Mouse (Mus musculus): ENCODE measurements around the gene Wfdc2.

Wfdc2 gene

DNA sequence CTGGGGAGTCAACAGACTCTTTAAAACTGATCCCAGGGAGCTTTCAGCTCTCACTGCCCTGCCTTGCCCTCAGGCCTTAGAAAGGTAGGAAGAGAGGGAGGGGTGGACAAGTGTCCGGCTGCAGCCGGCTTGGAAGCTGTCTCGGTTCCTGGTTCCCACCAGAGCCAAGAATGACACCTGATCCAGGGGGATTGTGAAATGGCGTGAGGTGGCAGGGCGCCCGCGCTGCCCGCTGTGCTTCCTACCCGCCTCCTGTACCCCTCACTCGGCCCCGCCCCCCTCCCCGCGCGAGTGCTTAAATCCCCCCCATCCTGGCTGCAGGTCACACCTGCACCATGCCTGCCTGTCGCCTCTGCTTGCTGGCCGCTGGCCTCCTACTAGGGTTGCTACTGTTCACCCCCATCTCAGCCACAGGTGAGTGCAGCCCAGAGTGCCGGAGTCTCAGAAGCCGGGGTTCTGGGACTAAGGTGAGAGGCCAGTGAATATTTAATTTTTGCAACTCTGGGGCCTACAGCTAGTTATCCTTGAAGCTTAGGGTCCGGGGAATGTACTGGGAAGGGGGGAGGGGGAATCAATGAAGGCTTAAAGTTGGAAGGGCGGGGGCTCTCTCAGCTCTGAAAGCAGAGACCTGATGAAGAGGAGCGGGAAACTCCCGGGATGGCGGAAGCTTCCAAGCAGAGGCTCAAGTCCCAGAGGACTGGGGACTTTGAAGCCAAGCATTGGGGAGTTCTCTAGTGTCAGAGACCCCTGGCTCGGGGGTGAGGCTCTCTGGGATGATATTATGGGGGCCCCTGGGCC lies at the start of gene Wfdc2:
Gene Wfdc2 (plus strand): TSS at position 23 of the 798 bp plus-strand sequence.
- in situ Hi-C loops (cut with MboI; ENCODE audit: low pct_unique_long_range_greater_than_20kb in 1 of 2, low sequenced_read_pairs in 2 of 2, unreplicated experiment in 1 of 2) = no loop called here

- in situ Hi-C loops (cut with MboI; ENCODE audit: low pct_unique_long_range_greater_than_20kb in 1 of 2, low sequenced_read_pairs in 2 of 2, unreplicated experiment in 1 of 2) = loop anchor here in 1 of 2 experiments (10.0 kb wide), 1 partner anchor 99 kb away; no protein-coding TSS in a partner anchor
Observed at GRCm38 (mm10) chr2:164513389-164513788, 48.8 kb upstream of the Wfdc2 start.

GRCm38 (mm10) chr2:164514916-164515315 lies 47.3 kb upstream of the Wfdc2 start:
- in situ Hi-C loops (cut with MboI; ENCODE audit: low pct_unique_long_range_greater_than_20kb in 1 of 2, low sequenced_read_pairs in 2 of 2, unreplicated experiment in 1 of 2) = loop anchor here (5.0 to 10.0 kb wide), 2 partner anchors 100 to 108 kb away; partner anchors contain the start of gene Matn4 (in 1 of the 2)

- in situ Hi-C loops (cut with MboI; ENCODE audit: low pct_unique_long_range_greater_than_20kb in 1 of 2, low sequenced_read_pairs in 2 of 2, unreplicated experiment in 1 of 2) = loop anchor here (5.0 to 10.0 kb wide), 2 partner anchors 101 to 109 kb away; partner anchors contain the start of gene Matn4 (in 1 of the 2)
Observed at GRCm38 (mm10) chr2:164515897-164516296, 46.3 kb upstream of the Wfdc2 start.

DNA sequence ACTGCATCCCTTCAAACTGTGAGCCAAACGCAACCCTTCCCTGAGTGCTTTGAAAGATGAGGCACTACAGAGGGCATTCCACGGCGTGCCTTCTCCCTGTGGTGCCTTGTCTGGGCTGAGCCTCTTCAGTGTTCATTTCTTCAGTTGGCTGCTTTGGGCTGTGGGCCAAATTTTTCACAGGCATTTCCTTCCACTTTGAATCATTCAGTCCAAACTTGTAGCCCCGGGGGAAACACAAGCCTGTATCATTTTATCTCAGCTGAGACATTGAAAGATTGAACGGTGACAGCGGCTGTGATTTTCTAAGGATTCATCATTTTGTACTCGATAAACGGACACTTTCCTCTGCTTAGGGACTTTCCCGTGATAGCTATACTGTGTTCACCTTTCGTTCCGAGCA lies 45.6 kb upstream of the Wfdc2 start:
- in situ Hi-C loops (cut with MboI; ENCODE audit: low pct_unique_long_range_greater_than_20kb in 1 of 2, low sequenced_read_pairs in 2 of 2, unreplicated experiment in 1 of 2) = loop anchor here (5.0 to 10.0 kb wide), 2 partner anchors 102 to 109 kb away; partner anchors contain the start of gene Matn4 (in 1 of the 2)

GRCm38 (mm10) chr2:164517485-164518221 lies 44.6 kb upstream of the Wfdc2 start:
- in situ Hi-C loops (cut with MboI; ENCODE audit: low pct_unique_long_range_greater_than_20kb in 1 of 2, low sequenced_read_pairs in 2 of 2, unreplicated experiment in 1 of 2) = loop anchor here (5.0 to 10.0 kb wide), 2 partner anchors 103 to 110 kb away; partner anchors contain the start of gene Matn4 (in 1 of the 2)

GRCm38 (mm10) chr2:164518266-164519170 lies 43.7 kb upstream of the Wfdc2 start:
- in situ Hi-C loops (cut with MboI; ENCODE audit: low pct_unique_long_range_greater_than_20kb in 1 of 2, low sequenced_read_pairs in 2 of 2, unreplicated experiment in 1 of 2) = loop anchor here (5.0 to 10.0 kb wide), 2 partner anchors 104 to 111 kb away; partner anchors contain the start of gene Matn4 (in 1 of the 2)

DNA sequence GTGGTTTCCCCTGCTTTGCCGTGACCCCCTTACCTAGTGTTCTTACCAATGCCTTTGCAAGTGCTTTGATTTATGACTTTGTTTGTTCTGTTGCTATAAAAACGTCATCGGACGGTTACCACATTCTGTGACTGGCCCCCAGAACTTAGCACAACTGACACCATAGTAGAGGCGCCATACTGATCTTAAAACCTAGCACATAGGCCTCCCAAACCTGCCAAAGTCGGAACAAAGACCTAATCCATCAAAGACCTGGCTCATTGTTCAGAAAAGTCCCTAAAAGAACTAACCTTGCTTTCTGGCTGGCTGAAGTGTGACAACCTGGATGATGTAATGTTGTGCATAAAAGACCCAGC lies 43.1 kb upstream of the Wfdc2 start:
- in situ Hi-C loops (cut with MboI; ENCODE audit: low pct_unique_long_range_greater_than_20kb in 1 of 2, low sequenced_read_pairs in 2 of 2, unreplicated experiment in 1 of 2) = loop anchor here (5.0 to 10.0 kb wide), 2 partner anchors 104 to 112 kb away; partner anchors contain the start of gene Matn4 (in 1 of the 2)

GRCm38 (mm10) chr2:164520782-164521181 lies 41.4 kb upstream of the Wfdc2 start:
- in situ Hi-C loops (cut with MboI; ENCODE audit: low pct_unique_long_range_greater_than_20kb in 1 of 2, low sequenced_read_pairs in 2 of 2, unreplicated experiment in 1 of 2) = no loop called here

GRCm38 (mm10) chr2:164521841-164522240 lies 40.4 kb upstream of the Wfdc2 start:
- in situ Hi-C loops (cut with MboI; ENCODE audit: low pct_unique_long_range_greater_than_20kb in 1 of 2, low sequenced_read_pairs in 2 of 2, unreplicated experiment in 1 of 2) = no loop called here

- in situ Hi-C loops (cut with MboI; ENCODE audit: low pct_unique_long_range_greater_than_20kb in 1 of 2, low sequenced_read_pairs in 2 of 2, unreplicated experiment in 1 of 2) = no loop called here
Observed at GRCm38 (mm10) chr2:164522280-164522679, 39.9 kb upstream of the Wfdc2 start.

DNA sequence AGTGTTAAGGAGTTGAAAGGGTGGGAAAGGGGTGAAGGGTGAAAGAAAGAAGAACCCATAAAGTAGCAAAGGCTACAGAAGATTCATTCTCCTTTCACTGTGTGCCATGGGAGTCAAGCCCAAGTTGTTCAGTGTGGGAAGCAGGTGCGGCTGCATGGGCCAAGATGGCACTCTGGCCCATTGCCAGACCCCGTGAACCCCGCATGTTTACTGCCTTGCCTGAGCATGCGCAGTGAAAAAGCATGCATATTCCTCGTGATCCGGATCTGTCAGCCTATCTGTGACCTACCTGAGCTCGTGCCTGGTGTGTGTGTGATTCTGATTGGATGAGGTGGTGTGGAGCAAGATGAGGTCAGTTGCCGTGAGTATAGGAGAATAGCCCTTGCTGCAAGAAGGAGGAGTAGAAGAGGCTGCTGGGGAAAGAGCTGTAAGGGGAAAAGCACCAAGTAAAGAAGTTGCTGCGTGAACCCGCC lies 38.9 kb upstream of the Wfdc2 start:
- in situ Hi-C loops (cut with MboI; ENCODE audit: low pct_unique_long_range_greater_than_20kb in 1 of 2, low sequenced_read_pairs in 2 of 2, unreplicated experiment in 1 of 2) = no loop called here

DNA sequence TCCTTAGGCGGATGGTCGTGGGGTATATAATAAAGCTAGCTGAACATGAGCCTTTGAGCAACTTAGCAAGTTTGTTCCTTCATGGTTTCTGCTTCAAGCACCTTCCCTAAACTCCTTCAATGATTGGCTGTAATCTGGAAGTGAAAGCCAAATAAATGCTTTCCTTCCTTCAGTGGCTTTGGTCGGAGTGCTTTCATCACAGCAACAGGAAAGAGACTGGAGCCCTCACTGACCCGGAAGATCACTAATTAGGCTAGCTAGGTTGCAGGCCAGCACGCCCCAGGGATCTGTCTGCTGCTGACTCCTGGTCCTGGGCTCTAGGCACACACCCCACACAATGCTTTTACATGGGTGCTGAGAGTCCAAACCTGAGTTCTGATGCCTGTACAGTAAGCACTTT lies 33.7 kb upstream of the Wfdc2 start:
- in situ Hi-C loops (cut with MboI; ENCODE audit: low pct_unique_long_range_greater_than_20kb in 1 of 2, low sequenced_read_pairs in 2 of 2, unreplicated experiment in 1 of 2) = no loop called here

GRCm38 (mm10) chr2:164531169-164531568 lies 31.0 kb upstream of the Wfdc2 start:
- in situ Hi-C loops (cut with MboI; ENCODE audit: low pct_unique_long_range_greater_than_20kb in 1 of 2, low sequenced_read_pairs in 2 of 2, unreplicated experiment in 1 of 2) = loop anchor here in 1 of 2 experiments (5.0 kb wide), 1 partner anchor 36 kb away; no protein-coding TSS in a partner anchor

DNA sequence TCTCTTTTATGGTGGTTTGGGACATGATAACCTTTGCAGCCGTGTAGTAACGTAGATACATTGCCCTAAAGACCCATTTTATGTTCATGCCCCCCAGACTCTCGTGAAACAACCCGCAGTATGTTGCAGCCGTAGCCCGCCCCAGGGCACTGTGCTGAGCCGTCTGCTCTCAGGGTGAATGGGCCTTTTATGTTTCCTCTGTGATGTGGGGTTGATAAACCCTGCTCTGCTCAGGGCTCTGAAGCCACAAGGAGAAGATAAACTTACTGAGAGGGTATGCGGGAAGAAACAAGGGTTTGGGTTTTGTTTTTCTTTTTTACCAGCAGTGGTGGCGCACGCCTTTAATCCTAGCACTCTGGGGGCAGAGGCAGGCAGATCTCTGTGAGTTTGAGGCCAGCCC lies 27.9 kb upstream of the Wfdc2 start:
- in situ Hi-C loops (cut with MboI; ENCODE audit: low pct_unique_long_range_greater_than_20kb in 1 of 2, low sequenced_read_pairs in 2 of 2, unreplicated experiment in 1 of 2) = loop anchor here in 1 of 2 experiments (5.0 kb wide), 1 partner anchor 33 kb away; no protein-coding TSS in a partner anchor

- in situ Hi-C loops (cut with MboI; ENCODE audit: low pct_unique_long_range_greater_than_20kb in 1 of 2, low sequenced_read_pairs in 2 of 2, unreplicated experiment in 1 of 2) = no loop called here
Observed at GRCm38 (mm10) chr2:164537003-164537402, 25.2 kb upstream of the Wfdc2 start.

DNA sequence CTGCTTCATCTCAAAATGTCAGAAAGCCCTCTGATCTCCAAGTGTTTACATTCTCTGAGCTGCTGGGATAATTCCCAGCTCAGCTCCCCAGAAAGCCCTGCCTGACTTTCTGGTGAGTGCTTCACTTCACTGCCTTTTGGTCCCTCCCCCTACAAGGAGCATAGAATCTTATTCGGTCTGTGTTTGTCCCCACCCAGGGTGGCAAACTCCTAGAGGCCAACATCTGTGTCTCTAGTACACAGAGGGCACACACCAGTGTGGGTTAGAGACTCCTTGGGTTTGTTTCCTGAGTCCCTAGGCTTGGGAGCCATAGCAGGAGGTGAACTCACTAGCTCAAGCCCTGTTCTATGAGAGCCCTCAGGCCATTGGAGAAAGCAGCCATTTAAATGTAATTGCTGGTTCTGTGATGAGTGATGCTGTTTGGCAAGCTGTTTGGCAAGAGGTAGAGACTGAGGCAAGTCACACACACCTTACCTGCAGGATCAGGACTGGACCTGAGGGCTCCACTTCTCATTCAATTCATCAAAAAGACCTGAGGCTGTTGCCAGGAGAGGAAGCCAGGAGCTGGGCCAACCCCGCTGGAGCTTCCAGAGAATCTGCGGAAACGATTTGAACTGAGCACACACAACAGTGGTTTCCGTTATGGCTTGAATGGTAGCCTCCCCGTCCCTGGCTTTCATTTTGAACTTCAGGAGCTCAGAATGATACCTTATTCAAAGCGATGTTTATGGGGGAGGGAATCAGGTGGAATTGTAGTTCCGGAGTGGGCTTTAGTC lies 21.4 kb upstream of the Wfdc2 start:
- in situ Hi-C loops (cut with MboI; ENCODE audit: low pct_unique_long_range_greater_than_20kb in 1 of 2, low sequenced_read_pairs in 2 of 2, unreplicated experiment in 1 of 2) = no loop called here

All from mouse embryonic stem cell (cell line).